19 mouse cellular contexts compared by ENCODE assay signal in the genomic region with DNA sequence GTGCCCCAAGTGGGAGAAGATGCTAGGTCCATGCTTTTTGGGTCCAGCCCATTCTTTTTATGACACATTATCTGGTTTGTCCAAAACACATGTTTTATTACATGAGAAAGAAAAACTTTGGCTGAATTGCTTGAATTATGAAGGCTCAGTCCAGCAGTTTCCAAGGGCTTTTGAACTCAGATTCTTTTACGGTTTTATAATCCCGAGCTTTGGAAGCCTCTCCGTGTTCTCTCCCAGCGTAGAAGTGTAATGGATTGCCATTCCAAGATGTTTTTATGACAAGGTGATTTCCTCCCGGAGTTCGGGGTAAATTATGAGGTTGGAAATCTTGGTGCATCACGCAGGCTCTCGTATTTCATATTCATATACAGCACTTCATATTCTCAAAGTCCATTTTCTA.
"Had no signal": no experiment of that assay in that cellular context is flagged by ENCODE, and none has a peak within 500 bp of the region (broad histone marks: within the 10 kb centered on the region; RNA-seq: fewer than 3 reads in every experiment).

No protein-coding gene starts in this region.

- H3K9ac ChIP-seq: liver, postnatal 0 days; midbrain, embryonic 13.5 days; midbrain, embryonic 15.5 days; neural tube, embryonic 13.5 days; neural tube, embryonic 15.5 days had no signal

- H3K4me3 ChIP-seq: megakaryocyte, embryonic 14.5 days; midbrain, embryonic 13.5 days; midbrain, embryonic 15.5 days; neural tube, embryonic 13.5 days; neural tube, embryonic 15.5 days had no signal

- H3K36me3 ChIP-seq: midbrain, embryonic 13.5 days; midbrain, embryonic 15.5 days; neural tube, embryonic 13.5 days; neural tube, embryonic 15.5 days had no signal

- H3K4me2 ChIP-seq: midbrain, embryonic 11.5 days; midbrain, embryonic 13.5 days; midbrain, embryonic 15.5 days; neural tube, embryonic 13.5 days; neural tube, embryonic 15.5 days had no signal

- H3K4me1 ChIP-seq: megakaryocyte, embryonic 14.5 days; midbrain, embryonic 13.5 days; midbrain, embryonic 15.5 days had no signal

- DNase-seq: liver, postnatal 0 days; lung, adult 2 months; lung, postnatal 14 days; lung, postnatal 36 days; retina, postnatal 1 day; right cerebral cortex, adult 18-20 months; right cerebral cortex, postnatal 25 days; right cerebral cortex, postnatal 4 days; spleen, adult 18-20 months; thymus, adult 18-20 months; thymus, postnatal 14 days; thymus, postnatal 36 days had no signal

- H3K27me3 ChIP-seq: megakaryocyte, embryonic 14.5 days; midbrain, embryonic 13.5 days; neural tube, embryonic 13.5 days; neural tube, embryonic 15.5 days had no signal

- H3K27ac ChIP-seq: macrophage; midbrain, embryonic 13.5 days; midbrain, embryonic 15.5 days; neural tube, embryonic 13.5 days; neural tube, embryonic 15.5 days had no signal

- H3K9me3 ChIP-seq: megakaryocyte, embryonic 14.5 days; midbrain, embryonic 13.5 days; midbrain, embryonic 15.5 days; neural tube, embryonic 13.5 days; neural tube, embryonic 15.5 days had no signal

- ATAC-seq: liver, postnatal 0 days; midbrain, embryonic 13.5 days; midbrain, embryonic 15.5 days had no signal
